Mouse (Mus musculus): ENCODE data around the gene Ttc21a. TPM values are rescaled to one million over a fixed set of nuclear protein-coding genes. Genes with fewer than 3 reads are reported as not detected.
A peak's percentile ranks its signal among the peaks of the same experiment; 100 is the strongest.

The Ttc21a gene
- polyA plus RNA-seq, 1 experiment from 2014 or later, result 0.04 TPM

DNA sequence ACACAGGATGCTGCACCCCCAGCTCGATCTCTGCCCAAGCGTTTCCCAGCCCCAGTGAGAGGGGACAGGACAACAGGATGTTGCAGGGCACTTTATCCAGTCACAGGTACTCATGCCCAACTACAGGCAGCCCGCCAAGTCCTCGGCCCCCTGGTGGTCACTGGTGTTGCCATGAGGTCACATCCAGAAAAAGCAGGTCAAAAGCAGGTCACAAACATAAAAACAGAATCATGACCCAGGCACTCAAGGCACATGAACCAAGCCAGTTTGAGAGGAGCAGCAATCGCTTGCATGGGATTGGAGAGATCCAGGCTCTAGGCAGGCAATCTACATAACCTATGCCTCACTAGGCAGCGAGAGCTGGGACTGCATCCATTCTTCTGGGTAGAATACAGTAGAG, 32.8 kb downstream of the Ttc21a start:
- WGBS, result 43% methylated on average over 6 of the region's 6 CpGs
- no peak for ATAC-seq
- H3K9ac ChIP-seq (ENCODE audit: low read depth, low read length), result no peak overlapping the region

GRCm38 (mm10) chr9:119970763-119971656, 33.6 kb downstream of the Ttc21a start:
- H3K9ac ChIP-seq (ENCODE audit: low read depth, low read length), result no peak overlapping the region
- ATAC-seq, result no peak; the same call in 1 of the 2 replicates

More for the DNA sequence above, 32.8 kb downstream of the Ttc21a start:
- Histone ChIP-seq H3K4me3 (ENCODE audit: low read length) (no peak overlapping the region), H3K27ac (ENCODE audit: low read length) (no peak overlapping the region), H3K27me3 (replicated peaks; ENCODE audit: control insufficient read depth, insufficient read depth, low read length) (no peaks in the 10 kb centered on the region), H3K4me1 (ENCODE audit: control insufficient read depth, insufficient read depth, low read length) (0 out of 2 replicates have a peak, but pooled peaks cover 2% of the 10 kb centered on the region), H3K9me3 (ENCODE audit: control insufficient read depth, low read length) (no peaks in the 10 kb centered on the region), H3K36me3 (ENCODE audit: control insufficient read depth, insufficient read depth, low read length) (peaks cover 13% of the 10 kb centered on the region), H3K4me2 (ENCODE audit: low read depth, low read length) (no peak overlapping the region)

GRCm38 (mm10) chr9:119972166-119972565, 34.8 kb downstream of the Ttc21a start:
- H3K4me3 ChIP-seq (ENCODE audit: low read length), result no peak overlapping the region
- peaks cover 11% of the 10 kb centered on the region for H3K4me1 ChIP-seq (ENCODE audit: control insufficient read depth, insufficient read depth, low read length)
- no peak overlapping the region for H3K9ac ChIP-seq (ENCODE audit: low read depth, low read length)
- H3K27ac ChIP-seq (ENCODE audit: low read length), result no peak overlapping the region
- no peak overlapping the region for H3K4me2 ChIP-seq (ENCODE audit: low read depth, low read length)
- 94% methylated on average over 10 of the region's 10 CpGs for WGBS
- H3K36me3 ChIP-seq (ENCODE audit: control insufficient read depth, insufficient read depth, low read length), result peaks cover 13% of the 10 kb centered on the region
- ATAC-seq, result no peak
- no peaks in the 10 kb centered on the region for H3K9me3 ChIP-seq (ENCODE audit: control insufficient read depth, low read length)
- H3K27me3 ChIP-seq (replicated peaks; ENCODE audit: control insufficient read depth, insufficient read depth, low read length), result no peaks in the 10 kb centered on the region

More at GRCm38 (mm10) chr9:119970763-119971656, 33.6 kb downstream of the Ttc21a start:
- Histone ChIP-seq H3K27me3 (replicated peaks; ENCODE audit: control insufficient read depth, insufficient read depth, low read length) (no peaks in the 10 kb centered on the region), H3K36me3 (ENCODE audit: control insufficient read depth, insufficient read depth, low read length) (peaks cover 13% of the 10 kb centered on the region), H3K9me3 (ENCODE audit: control insufficient read depth, low read length) (no peaks in the 10 kb centered on the region), H3K27ac (ENCODE audit: low read length) (no peak overlapping the region), H3K4me1 (ENCODE audit: control insufficient read depth, insufficient read depth, low read length) (0 out of 2 replicates have a peak, but pooled peaks cover 2% of the 10 kb centered on the region), H3K4me3 (ENCODE audit: low read length) (no peak overlapping the region), H3K4me2 (ENCODE audit: low read depth, low read length) (no peak overlapping the region)
- 79% methylated on average over 7 of the region's 7 CpGs for WGBS

DNA sequence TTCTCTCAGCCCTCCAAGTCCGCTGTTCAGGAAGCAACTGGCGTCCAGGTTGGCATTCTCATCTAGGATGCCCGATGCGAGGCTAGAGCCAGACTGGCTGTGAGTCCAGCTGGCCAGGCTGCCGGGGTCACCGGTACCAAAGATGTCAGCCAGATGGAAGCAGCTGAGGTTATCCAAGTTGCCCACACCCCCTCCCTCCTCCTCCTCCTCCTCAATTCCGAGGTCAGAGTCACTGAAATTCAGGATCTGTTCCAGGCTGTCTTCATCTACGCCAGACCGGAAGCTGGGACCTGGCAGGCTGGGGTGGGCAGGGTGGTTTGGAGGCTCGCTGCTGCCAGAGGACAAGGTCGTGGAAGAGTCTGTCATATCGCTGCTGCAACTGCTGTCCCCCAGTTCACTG, 35.2 kb downstream of the Ttc21a start:
- WGBS, result 84% methylated on average over 12 of the region's 12 CpGs
- H3K27ac ChIP-seq (ENCODE audit: low read length), result no peak overlapping the region
- no peak for ATAC-seq
- H3K4me2 ChIP-seq (ENCODE audit: low read depth, low read length), result no peak overlapping the region
- H3K9me3 ChIP-seq (ENCODE audit: control insufficient read depth, low read length), result no peaks in the 10 kb centered on the region
- no peak overlapping the region for H3K9ac ChIP-seq (ENCODE audit: low read depth, low read length)
- H3K4me1 ChIP-seq (ENCODE audit: control insufficient read depth, insufficient read depth, low read length), result peaks cover 15% of the 10 kb centered on the region
- no peaks in the 10 kb centered on the region for H3K27me3 ChIP-seq (replicated peaks; ENCODE audit: control insufficient read depth, insufficient read depth, low read length)
- no peak overlapping the region for H3K4me3 ChIP-seq (ENCODE audit: low read length)
- peaks cover 13% of the 10 kb centered on the region for H3K36me3 ChIP-seq (ENCODE audit: control insufficient read depth, insufficient read depth, low read length)

GRCm38 (mm10) chr9:119973281-119973680, 35.9 kb downstream of the Ttc21a start:
- Histone ChIP-seq H3K4me3 (ENCODE audit: low read length) (no peak overlapping the region), H3K4me1 (ENCODE audit: control insufficient read depth, insufficient read depth, low read length) (peaks cover 22% of the 10 kb centered on the region), H3K9me3 (ENCODE audit: control insufficient read depth, low read length) (no peaks in the 10 kb centered on the region), H3K4me2 (ENCODE audit: low read depth, low read length) (no peak overlapping the region), H3K27me3 (replicated peaks; ENCODE audit: control insufficient read depth, insufficient read depth, low read length) (no peaks in the 10 kb centered on the region), H3K27ac (ENCODE audit: low read length) (no peak overlapping the region), H3K36me3 (ENCODE audit: control insufficient read depth, insufficient read depth, low read length) (peaks cover 13% of the 10 kb centered on the region), H3K9ac (ENCODE audit: low read depth, low read length) (no peak overlapping the region)
- 92% methylated on average over 23 of the region's 23 CpGs for WGBS
- no peak for ATAC-seq

GRCm38 (mm10) chr9:119973869-119974520, 36.6 kb downstream of the Ttc21a start:
- H3K4me3 ChIP-seq (ENCODE audit: low read length), result no peak overlapping the region
- H3K4me1 ChIP-seq (ENCODE audit: control insufficient read depth, insufficient read depth, low read length), result peaks cover 29% of the 10 kb centered on the region
- no peak overlapping the region for H3K27ac ChIP-seq (ENCODE audit: low read length)
- no peaks in the 10 kb centered on the region for H3K27me3 ChIP-seq (replicated peaks; ENCODE audit: control insufficient read depth, insufficient read depth, low read length)
- H3K9ac ChIP-seq (ENCODE audit: low read depth, low read length), result no peak overlapping the region
- H3K4me2 ChIP-seq (ENCODE audit: low read depth, low read length), result no peak overlapping the region
- WGBS, result 92% methylated on average over 27 of the region's 27 CpGs
- H3K9me3 ChIP-seq (ENCODE audit: control insufficient read depth, low read length), result no peaks in the 10 kb centered on the region
- ATAC-seq, result no peak
- H3K36me3 ChIP-seq (ENCODE audit: control insufficient read depth, insufficient read depth, low read length), result peaks cover 13% of the 10 kb centered on the region

- no peaks in the 10 kb centered on the region for H3K27me3 ChIP-seq (replicated peaks; ENCODE audit: control insufficient read depth, insufficient read depth, low read length)
- H3K36me3 ChIP-seq (ENCODE audit: control insufficient read depth, insufficient read depth, low read length), result peaks cover 13% of the 10 kb centered on the region
- ATAC-seq, result no peak
- no peak overlapping the region for H3K9ac ChIP-seq (ENCODE audit: low read depth, low read length)
- no peak overlapping the region for H3K4me3 ChIP-seq (ENCODE audit: low read length)
- H3K4me2 ChIP-seq (ENCODE audit: low read depth, low read length), result no peak overlapping the region
- H3K4me1 ChIP-seq (ENCODE audit: control insufficient read depth, insufficient read depth, low read length), result peaks cover 30% of the 10 kb centered on the region
- no peaks in the 10 kb centered on the region for H3K9me3 ChIP-seq (ENCODE audit: control insufficient read depth, low read length)
- 80% methylated on average over 5 of the region's 5 CpGs for WGBS
- H3K27ac ChIP-seq (ENCODE audit: low read length), result no peak overlapping the region
Measured at GRCm38 (mm10) chr9:119974609-119975008, 37.2 kb downstream of the Ttc21a start.

DNA sequence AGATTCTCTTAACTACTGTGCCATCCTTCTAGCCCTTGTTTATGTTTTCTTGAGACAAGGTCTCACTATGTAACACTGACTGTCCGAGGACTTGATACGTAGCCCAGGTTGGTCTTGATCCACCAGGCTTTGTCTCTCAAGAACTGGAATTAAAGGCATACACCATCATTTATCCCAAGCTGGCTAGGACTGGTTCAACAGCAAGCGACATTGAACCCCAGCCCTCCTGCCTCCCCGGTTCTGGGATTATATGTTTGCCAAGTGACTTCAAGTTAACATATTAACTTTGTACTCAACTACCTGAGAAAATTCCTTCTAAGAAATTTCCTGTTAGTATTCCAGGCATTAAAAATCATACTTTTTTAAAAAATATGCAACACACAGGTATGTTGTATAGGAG, 37.9 kb downstream of the Ttc21a start:
- Histone ChIP-seq H3K9ac (ENCODE audit: low read depth, low read length) (no peak overlapping the region), H3K4me3 (ENCODE audit: low read length) (no peak overlapping the region), H3K4me2 (ENCODE audit: low read depth, low read length) (no peak overlapping the region), H3K27me3 (replicated peaks; ENCODE audit: control insufficient read depth, insufficient read depth, low read length) (no peaks in the 10 kb centered on the region), H3K4me1 (ENCODE audit: control insufficient read depth, insufficient read depth, low read length) (peaks cover 35% of the 10 kb centered on the region), H3K27ac (ENCODE audit: low read length) (no peak overlapping the region), H3K9me3 (ENCODE audit: control insufficient read depth, low read length) (no peaks in the 10 kb centered on the region), H3K36me3 (ENCODE audit: control insufficient read depth, insufficient read depth, low read length) (peaks cover 13% of the 10 kb centered on the region)
- ATAC-seq, result no peak
- WGBS, result 83% methylated on average over 4 of the region's 4 CpGs

GRCm38 (mm10) chr9:119976704-119977556, 39.5 kb downstream of the Ttc21a start:
- peak overlapping the region; percentile 38; the same call in 1 of the 2 replicates for H3K27ac ChIP-seq (ENCODE audit: low read length)
- H3K4me1 ChIP-seq (ENCODE audit: control insufficient read depth, insufficient read depth, low read length), result peaks cover 49% of the 10 kb centered on the region
- no peak overlapping the region; the same call in 1 of the 2 replicates for H3K9ac ChIP-seq (ENCODE audit: low read depth, low read length)

More at GRCm38 (mm10) chr9:119976704-119977556, 39.5 kb downstream of the Ttc21a start:
- Histone ChIP-seq H3K9me3 (ENCODE audit: control insufficient read depth, low read length) (no peaks in the 10 kb centered on the region), H3K4me3 (ENCODE audit: low read length) (no peak overlapping the region), H3K4me2 (ENCODE audit: low read depth, low read length) (no peak overlapping the region), H3K27me3 (replicated peaks; ENCODE audit: control insufficient read depth, insufficient read depth, low read length) (no peaks in the 10 kb centered on the region), H3K36me3 (ENCODE audit: control insufficient read depth, insufficient read depth, low read length) (peaks cover 13% of the 10 kb centered on the region)
- WGBS, result 38% methylated on average over 17 of the region's 17 CpGs
- ATAC-seq, result no peak

Data from intestine, embryonic 16.5 days (tissue).